Mouse (Mus musculus): ENCODE results near the gene Clock. TPM values are rescaled to one million over a fixed set of nuclear protein-coding genes. Genes with fewer than 3 reads are reported as not detected.

The Clock gene
- polyA plus RNA-seq, 1 experiment from 2014 or later = 12.3 TPM

DNA sequence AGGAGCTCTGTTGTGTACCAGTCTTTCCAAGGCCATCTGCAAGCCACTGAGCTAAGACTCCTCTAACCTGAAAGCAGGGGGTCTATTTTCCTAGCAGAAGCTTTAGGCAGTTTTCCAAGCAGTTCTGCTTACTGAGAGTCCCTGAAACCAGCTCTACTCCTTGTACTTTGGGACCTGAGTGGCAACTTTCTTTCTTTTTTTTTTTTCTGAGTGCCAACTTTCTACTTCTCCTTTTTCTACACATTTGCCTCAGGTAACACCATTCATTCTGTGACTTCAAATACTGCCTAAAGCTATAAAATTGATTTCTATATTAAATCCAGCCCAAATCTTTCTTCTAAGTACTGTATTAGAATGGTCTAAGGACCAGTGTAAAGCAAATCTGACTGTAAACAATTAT is 58.1 kb downstream of the Clock start:
- no peaks in the 10 kb centered on the region for H3K27me3 ChIP-seq
- H3K4me1 ChIP-seq = no peaks in the 10 kb centered on the region
- no peak overlapping the region for H3K9ac ChIP-seq
- no peaks in the 10 kb centered on the region for H3K9me3 ChIP-seq (replicated peaks)
- ATAC-seq = no peak
- H3K36me3 ChIP-seq (ENCODE audit: poor library complexity, severe bottlenecking) = peaks cover 11% of the 10 kb centered on the region; the same call in 1 of the 2 replicates
- H3K27ac ChIP-seq = no peak overlapping the region
- H3K4me3 ChIP-seq = no peak overlapping the region
- H3K4me2 ChIP-seq = no peak overlapping the region

DNA sequence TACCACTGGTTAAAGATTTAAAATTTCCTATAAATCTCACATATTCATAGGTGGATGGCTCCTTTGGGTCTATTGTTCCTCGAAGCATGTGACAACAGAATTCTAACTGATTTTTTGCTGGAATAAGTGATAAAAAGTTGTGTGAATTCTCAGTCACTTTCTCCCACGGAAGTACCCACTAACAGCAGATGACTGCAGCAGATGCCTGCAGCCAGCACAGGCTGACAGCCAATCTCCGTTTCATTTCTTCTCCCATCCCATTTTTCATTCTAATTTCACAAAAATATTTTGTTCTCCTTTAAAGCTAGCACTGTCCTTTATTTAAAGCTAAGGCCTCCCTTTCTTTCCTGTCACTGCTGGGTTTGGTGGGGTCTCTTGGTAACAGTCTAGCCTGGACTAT is 59.2 kb downstream of the Clock start:
- 87% methylated on average over 3 of the region's 3 CpGs for WGBS
- Histone ChIP-seq H3K4me2 (no peak overlapping the region), H3K4me1 (no peaks in the 10 kb centered on the region), H3K9me3 (replicated peaks) (no peaks in the 10 kb centered on the region), H3K4me3 (no peak overlapping the region), H3K9ac (no peak overlapping the region), H3K27me3 (no peaks in the 10 kb centered on the region), H3K36me3 (ENCODE audit: poor library complexity, severe bottlenecking) (peaks cover 14% of the 10 kb centered on the region; the same call in 1 of the 2 replicates), H3K27ac (no peak overlapping the region)
- ATAC-seq = no peak

DNA sequence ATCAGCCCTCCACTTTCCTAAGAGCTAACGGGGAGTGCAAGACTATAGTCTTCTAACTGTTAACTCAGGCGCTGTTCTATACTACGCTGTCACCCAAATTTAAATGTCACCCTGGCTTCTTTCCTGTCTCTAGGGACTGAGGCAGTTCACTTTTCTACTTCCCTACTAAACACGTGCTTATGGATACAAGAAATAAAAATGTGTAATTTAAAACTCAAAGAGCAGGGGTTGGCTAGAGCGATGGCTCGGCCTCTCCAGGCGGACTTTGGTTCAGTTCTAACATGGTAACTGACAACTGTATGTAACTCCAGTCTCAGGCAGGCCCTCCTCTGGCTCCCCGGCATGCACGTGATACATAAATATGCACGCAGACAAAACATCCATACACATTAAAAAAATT is 60.2 kb downstream of the Clock start:
- H3K27ac ChIP-seq = no peak overlapping the region
- H3K9me3 ChIP-seq (replicated peaks) = no peaks in the 10 kb centered on the region
- no peak overlapping the region for H3K9ac ChIP-seq
- no peak overlapping the region for H3K4me3 ChIP-seq
- H3K36me3 ChIP-seq (ENCODE audit: poor library complexity, severe bottlenecking) = peaks cover 18% of the 10 kb centered on the region
- H3K4me1 ChIP-seq = no peaks in the 10 kb centered on the region
- no peak overlapping the region for H3K4me2 ChIP-seq
- ATAC-seq = no peak
- no peaks in the 10 kb centered on the region for H3K27me3 ChIP-seq
- 95% methylated on average over 10 of the region's 10 CpGs for WGBS

DNA sequence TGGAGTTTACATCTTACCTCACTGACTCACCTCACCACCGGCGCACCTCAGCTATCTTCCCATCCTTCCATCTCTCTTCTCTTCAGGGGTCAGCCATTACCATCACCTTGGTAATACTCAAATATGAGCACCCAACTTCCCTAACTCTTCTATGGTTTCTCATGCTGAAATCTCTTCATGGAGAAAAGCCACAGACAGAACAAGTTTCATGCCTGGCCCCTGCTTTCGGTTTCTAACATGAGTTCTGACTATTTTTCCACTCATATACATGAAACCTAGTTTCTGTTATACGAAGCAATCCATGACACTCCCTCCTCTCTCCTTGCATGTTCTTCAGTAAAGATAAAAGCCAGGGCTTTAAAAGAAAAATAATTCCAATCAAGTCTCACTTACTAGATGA is 60.7 kb downstream of the Clock start:
- no peak overlapping the region for H3K4me2 ChIP-seq

DNA sequence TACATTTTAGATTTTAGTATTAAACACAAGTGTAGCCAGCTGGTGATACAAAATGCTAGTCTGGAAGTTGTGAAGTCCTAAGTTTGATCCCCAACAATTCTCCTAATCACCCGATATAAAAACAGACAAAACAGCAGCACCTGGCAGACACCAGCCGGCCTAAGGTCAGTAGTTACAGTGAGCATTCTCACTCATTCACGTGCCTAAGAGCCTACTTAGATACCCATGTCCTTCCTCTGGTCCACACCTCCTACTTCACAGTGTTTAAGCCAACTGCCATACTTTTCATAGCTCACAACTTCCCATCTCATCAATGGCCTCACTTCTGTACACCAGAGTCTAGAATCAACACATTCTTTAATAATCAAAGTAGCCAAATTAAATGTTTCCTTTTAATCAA is 61.3 kb downstream of the Clock start:
- WGBS = 87% methylated on average over 3 of the region's 3 CpGs
- no peaks in the 10 kb centered on the region for H3K9me3 ChIP-seq (replicated peaks)
- no peak overlapping the region for H3K9ac ChIP-seq
- H3K27ac ChIP-seq = no peak overlapping the region
- no peaks in the 10 kb centered on the region for H3K27me3 ChIP-seq
- H3K4me1 ChIP-seq = no peaks in the 10 kb centered on the region
- no peak overlapping the region for H3K4me2 ChIP-seq
- no peak overlapping the region for H3K4me3 ChIP-seq
- peaks cover 18% of the 10 kb centered on the region for H3K36me3 ChIP-seq (ENCODE audit: poor library complexity, severe bottlenecking)
- no peak for ATAC-seq

More for the DNA sequence above, 60.7 kb downstream of the Clock start:
- H3K9me3 ChIP-seq (replicated peaks) = no peaks in the 10 kb centered on the region
- H3K27ac ChIP-seq = no peak overlapping the region
- H3K36me3 ChIP-seq (ENCODE audit: poor library complexity, severe bottlenecking) = peaks cover 18% of the 10 kb centered on the region
- no peak overlapping the region for H3K9ac ChIP-seq
- 96% methylated on average over 4 of the region's 4 CpGs for WGBS
- H3K4me3 ChIP-seq = no peak overlapping the region
- no peaks in the 10 kb centered on the region for H3K27me3 ChIP-seq
- ATAC-seq = no peak
- H3K4me1 ChIP-seq = no peaks in the 10 kb centered on the region

DNA sequence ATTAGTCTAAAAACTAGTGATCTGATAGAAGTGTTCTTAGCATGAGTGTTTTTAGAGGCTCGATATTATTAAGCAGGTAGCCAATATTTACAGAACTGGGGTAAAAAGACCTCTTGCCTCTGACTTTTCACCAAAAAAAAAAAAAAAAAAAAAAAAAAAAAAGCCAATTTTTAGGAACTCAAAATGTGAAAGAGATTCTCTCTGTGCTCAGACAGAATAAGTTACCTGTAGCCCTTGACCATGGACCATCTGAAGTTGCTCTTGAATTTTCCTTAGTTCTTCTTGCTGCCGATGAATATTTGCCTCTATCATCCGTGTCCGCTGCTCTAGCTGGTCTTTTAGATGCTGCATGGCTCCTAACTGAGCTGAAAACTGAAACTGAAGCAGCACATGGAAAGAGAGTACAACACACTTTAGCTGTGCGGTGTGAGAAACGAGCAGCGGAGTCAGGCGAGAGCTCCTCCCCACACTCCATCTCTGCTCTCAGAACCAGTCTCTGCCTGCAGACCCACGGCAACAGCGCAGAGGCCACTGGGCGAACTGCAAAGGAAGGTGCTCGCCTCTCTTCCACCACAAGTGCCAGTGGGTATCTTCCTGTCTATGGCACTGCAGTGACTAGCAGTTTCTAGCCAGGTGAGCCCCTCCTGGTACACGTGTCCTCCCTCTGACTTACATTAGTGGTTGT is 73.3 kb downstream of the Clock start:
- no peaks in the 10 kb centered on the region for H3K27me3 ChIP-seq
- H3K36me3 ChIP-seq (ENCODE audit: poor library complexity, severe bottlenecking) = peaks cover 54% of the 10 kb centered on the region
- H3K4me2 ChIP-seq = no peak overlapping the region
- H3K9ac ChIP-seq = no peak overlapping the region
- ATAC-seq = no peak
- no peaks in the 10 kb centered on the region for H3K9me3 ChIP-seq (replicated peaks)
- no peak overlapping the region for H3K27ac ChIP-seq
- no peaks in the 10 kb centered on the region for H3K4me1 ChIP-seq
- no peak overlapping the region for H3K4me3 ChIP-seq
- 92% methylated on average over 13 of the region's 13 CpGs for WGBS

DNA sequence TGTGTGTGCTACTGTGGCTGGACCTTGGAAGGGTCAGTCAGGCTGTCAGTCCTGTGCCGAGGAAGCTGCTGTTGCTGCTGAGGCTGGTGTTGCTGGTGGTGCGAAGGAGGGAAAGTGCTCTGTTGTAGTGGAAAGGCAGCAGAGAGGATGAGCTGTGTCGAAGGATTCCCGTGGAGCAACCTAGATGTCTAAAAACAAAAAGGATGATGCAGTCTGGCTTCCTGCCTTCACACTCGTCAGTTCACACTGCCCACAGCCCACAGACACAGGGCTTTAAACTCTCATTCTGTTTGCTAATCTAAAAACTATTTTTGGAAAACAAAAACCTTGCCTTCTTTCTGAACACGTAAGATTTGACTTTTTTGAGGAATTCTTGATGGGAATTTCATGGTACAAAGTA is 87.9 kb downstream of the Clock start:
- no peak for ATAC-seq
- H3K27ac ChIP-seq = no peak overlapping the region
- no peak overlapping the region for H3K9ac ChIP-seq
- H3K4me2 ChIP-seq = no peak overlapping the region
- no peaks in the 10 kb centered on the region for H3K27me3 ChIP-seq
- peaks cover 32% of the 10 kb centered on the region for H3K36me3 ChIP-seq (ENCODE audit: poor library complexity, severe bottlenecking)
- WGBS = 82% methylated on average over 6 of the region's 6 CpGs
- no peaks in the 10 kb centered on the region for H3K4me1 ChIP-seq
- H3K4me3 ChIP-seq = no peak overlapping the region
- no peaks in the 10 kb centered on the region for H3K9me3 ChIP-seq (replicated peaks)

DNA sequence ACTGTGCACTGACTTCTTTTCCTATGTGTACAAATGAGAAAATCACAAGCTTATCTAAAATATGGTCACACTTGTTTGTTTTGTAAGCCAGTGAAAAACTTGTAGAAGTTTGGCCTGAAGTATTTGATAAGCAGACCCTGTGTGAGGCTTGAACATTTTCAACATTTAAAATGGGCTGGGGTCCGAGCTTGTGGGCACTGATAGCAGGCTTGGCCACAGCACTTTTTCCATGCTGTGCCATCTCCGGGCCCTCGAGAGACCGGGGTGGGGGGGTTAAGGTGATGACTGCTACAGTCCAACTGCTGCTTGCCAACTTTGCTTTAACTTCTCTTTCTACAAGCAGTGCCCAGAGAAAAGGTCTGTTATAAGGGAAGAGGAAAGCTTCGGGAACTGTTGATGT is 96.5 kb downstream of the Clock start:
- Histone ChIP-seq H3K36me3 (ENCODE audit: poor library complexity, severe bottlenecking) (peaks cover 71% of the 10 kb centered on the region), H3K4me3 (no peak overlapping the region), H3K4me1 (no peaks in the 10 kb centered on the region), H3K27me3 (no peaks in the 10 kb centered on the region), H3K27ac (no peak overlapping the region), H3K4me2 (no peak overlapping the region), H3K9me3 (replicated peaks) (no peaks in the 10 kb centered on the region), H3K9ac (no peak overlapping the region)
- 94% methylated on average over 5 of the region's 5 CpGs for WGBS
- ATAC-seq = no peak

DNA sequence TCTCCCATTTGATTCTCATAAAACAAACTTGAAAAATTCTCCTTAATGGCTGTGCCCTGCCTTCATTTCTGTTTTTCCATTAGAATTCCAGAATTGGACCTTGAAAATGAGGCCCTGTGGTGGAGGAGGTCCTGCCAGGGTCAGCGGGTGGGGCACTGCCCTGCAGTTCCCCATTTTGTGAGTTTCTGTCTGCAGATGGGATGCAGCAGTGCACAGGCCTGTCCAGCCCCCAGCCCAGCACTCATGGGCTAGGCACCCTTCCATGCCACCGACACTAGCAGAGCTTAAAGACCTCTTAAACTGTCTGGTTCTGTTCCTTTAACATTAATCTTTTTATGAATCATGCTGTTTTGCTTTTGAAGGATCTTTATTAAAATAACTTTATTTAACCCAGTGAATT is 98.7 kb downstream of the Clock start:
- Histone ChIP-seq H3K9ac (no peak overlapping the region), H3K9me3 (replicated peaks) (no peaks in the 10 kb centered on the region), H3K27ac (no peak overlapping the region), H3K27me3 (no peaks in the 10 kb centered on the region), H3K36me3 (ENCODE audit: poor library complexity, severe bottlenecking) (peaks cover 66% of the 10 kb centered on the region), H3K4me3 (no peak overlapping the region), H3K4me2 (no peak overlapping the region), H3K4me1 (no peaks in the 10 kb centered on the region)
- no peak for ATAC-seq
- 90% methylated on average over 2 of the region's 2 CpGs for WGBS

DNA sequence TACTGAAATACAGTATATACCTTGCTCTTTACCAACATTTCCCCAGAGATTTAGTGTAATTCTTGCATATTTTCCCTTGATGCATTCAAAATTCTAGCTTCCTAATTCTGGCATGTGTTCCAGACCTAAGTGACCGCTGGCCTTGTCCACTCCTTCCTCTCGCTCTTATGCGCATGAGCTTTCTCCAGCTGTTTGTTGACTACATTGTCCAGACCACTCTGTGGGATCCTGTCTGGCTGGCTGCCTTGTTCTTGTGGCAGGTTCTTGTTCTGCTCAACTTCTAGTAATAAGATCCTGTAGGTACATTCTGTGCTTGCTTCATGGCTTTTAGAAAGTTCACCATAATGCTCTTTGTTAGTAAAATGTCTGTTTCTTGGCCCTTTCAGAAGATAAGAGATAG is 101.4 kb downstream of the Clock start:
- no peak overlapping the region for H3K27ac ChIP-seq
- H3K4me2 ChIP-seq = no peak overlapping the region
- no peak overlapping the region for H3K4me3 ChIP-seq
- H3K36me3 ChIP-seq (ENCODE audit: poor library complexity, severe bottlenecking) = peaks cover 65% of the 10 kb centered on the region
- H3K27me3 ChIP-seq = no peaks in the 10 kb centered on the region
- no peaks in the 10 kb centered on the region for H3K9me3 ChIP-seq (replicated peaks)
- no peak overlapping the region for H3K9ac ChIP-seq
- no peak for ATAC-seq
- no peaks in the 10 kb centered on the region for H3K4me1 ChIP-seq
- WGBS = 90% methylated on average over 3 of the region's 3 CpGs

DNA sequence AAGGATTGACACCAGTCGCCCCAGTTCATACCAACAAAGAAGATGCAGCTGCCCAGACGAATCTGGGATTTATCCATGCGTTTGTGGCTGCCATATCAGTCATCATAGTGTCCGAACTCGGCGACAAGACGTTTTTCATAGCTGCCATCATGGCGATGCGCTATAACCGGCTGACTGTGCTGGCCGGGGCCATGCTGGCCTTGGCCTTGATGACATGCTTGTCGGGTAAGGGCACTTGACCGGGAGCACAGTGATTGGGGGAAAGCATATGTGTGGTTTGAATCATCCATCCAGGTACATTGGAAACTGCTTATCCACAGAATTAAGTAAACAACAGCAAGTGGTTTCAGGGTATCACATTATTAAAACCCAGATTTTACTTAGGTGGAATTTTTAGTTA is 105.2 kb downstream of the Clock start:
- H3K4me3 ChIP-seq = no peak overlapping the region
- no peak overlapping the region for H3K27ac ChIP-seq
- no peak for ATAC-seq
- no peak overlapping the region for H3K4me2 ChIP-seq
- no peak overlapping the region for H3K9ac ChIP-seq
- H3K36me3 ChIP-seq (ENCODE audit: poor library complexity, severe bottlenecking) = peaks cover 43% of the 10 kb centered on the region
- WGBS = 93% methylated on average over 13 of the region's 13 CpGs
- H3K27me3 ChIP-seq = no peaks in the 10 kb centered on the region
- H3K4me1 ChIP-seq = no peaks in the 10 kb centered on the region
- H3K9me3 ChIP-seq (replicated peaks) = no peaks in the 10 kb centered on the region

DNA sequence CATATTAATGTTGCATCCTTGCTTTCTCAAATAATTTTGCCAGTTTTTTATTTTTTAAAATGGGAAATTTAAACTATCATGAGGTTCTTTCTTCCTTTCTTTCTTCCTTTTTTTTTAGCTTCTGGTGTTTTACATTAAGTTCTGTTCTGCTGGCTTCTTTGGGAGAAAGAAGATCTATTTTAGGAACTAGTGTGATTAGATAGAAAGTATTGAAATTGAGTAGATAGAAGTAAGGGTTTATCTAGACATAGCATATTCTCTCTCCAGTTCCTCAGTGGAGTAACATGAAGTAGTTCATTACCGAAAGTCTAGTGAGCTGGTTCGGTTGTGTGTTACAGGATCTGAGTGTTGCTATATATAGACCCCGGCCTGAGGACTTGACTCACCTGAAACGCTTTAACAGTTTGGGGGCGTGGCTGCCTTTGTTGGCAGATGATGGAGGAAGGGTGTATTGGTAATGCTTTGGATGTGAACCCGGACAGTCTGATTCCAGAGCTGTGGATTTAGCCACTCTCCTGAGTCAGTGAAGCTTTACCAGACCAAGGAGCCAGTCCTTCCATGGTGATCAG is 110.1 kb downstream of the Clock start:
- WGBS = 93% methylated on average over 6 of the region's 6 CpGs
- no peak overlapping the region for H3K4me2 ChIP-seq
- H3K27me3 ChIP-seq = no peaks in the 10 kb centered on the region
- peaks cover 30% of the 10 kb centered on the region for H3K36me3 ChIP-seq (ENCODE audit: poor library complexity, severe bottlenecking)
- no peak overlapping the region for H3K4me3 ChIP-seq
- no peak for ATAC-seq
- H3K9ac ChIP-seq = no peak overlapping the region
- H3K9me3 ChIP-seq (replicated peaks) = no peaks in the 10 kb centered on the region
- no peaks in the 10 kb centered on the region for H3K4me1 ChIP-seq
- no peak overlapping the region for H3K27ac ChIP-seq

DNA sequence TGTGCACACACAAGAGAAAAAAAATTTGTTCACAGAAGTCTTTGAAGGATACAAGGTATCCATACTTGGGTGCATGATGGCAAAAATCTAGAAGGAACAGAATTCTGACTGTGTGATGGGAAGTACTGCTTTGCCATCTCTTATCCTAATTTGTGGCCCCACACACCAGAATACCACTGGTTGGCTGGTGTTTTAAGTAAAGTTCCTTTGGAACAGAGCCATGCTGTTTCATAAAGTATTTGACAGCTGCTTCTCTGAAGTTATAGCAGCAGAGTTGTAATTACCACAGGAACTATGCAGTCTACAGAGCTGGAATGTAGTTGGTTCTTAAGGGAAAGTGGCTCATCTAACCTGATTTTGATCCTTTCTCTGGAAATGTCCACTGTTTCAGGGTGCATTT is 111.5 kb downstream of the Clock start:
- ATAC-seq = no peak
- no peak overlapping the region for H3K9ac ChIP-seq
- H3K9me3 ChIP-seq (replicated peaks) = no peaks in the 10 kb centered on the region
- no peak overlapping the region for H3K4me3 ChIP-seq
- no peak overlapping the region for H3K4me2 ChIP-seq
- peaks cover 30% of the 10 kb centered on the region for H3K36me3 ChIP-seq (ENCODE audit: poor library complexity, severe bottlenecking)
- no peak overlapping the region for H3K27ac ChIP-seq
- peaks cover under 1% of the 10 kb centered on the region for H3K4me1 ChIP-seq
- H3K27me3 ChIP-seq = no peaks in the 10 kb centered on the region
